Mouse (Mus musculus) heart, postnatal 0 days (tissue): ENCODE measurements around the gene Fgfr2. TPM values are rescaled to one million over a fixed set of nuclear protein-coding genes. Genes with fewer than 3 reads are reported as not detected.

Source experiments
- ATAC-seq: fragments of 200-750 bp; cut with Nextera tagmentation; 2 replicates; pipeline ENCODE4 v1.8.0; 2017; ENCODE audit warnings: low read depth, moderate number of reproducible peaks, moderate library complexity; ENCODE audit not compliant: insufficient read depth
- DNase-seq: peaks from one replicate; pipeline ENCODE4 v3.0.0-alpha.2; 2016; ENCODE audit warnings: low spot score
- H3K27ac ChIP-seq: fragments of 300-500 bp; sonication (generic); 2 replicates; pipeline ENCODE4 v1.5.1; 2014; ENCODE audit warnings: low read depth, mild to moderate bottlenecking
- H3K27me3 ChIP-seq: fragments of 300-500 bp; sonication (generic); 2 replicates; pipeline ENCODE4 v1.6.1; 2014; ENCODE audit warnings: low read length, mixed read lengths; ENCODE audit not compliant: control insufficient read depth, insufficient read depth
- H3K36me3 ChIP-seq: fragments of 300-500 bp; sonication (generic); replicated peaks from 2 replicates; pipeline ENCODE4 v1.6.1; 2014; ENCODE audit warnings: low read length, mixed read lengths; ENCODE audit not compliant: control insufficient read depth, insufficient read depth
- H3K4me1 ChIP-seq: fragments of 300-500 bp; sonication (generic); 2 replicates; pipeline ENCODE4 v1.6.1; 2014; ENCODE audit warnings: antibody characterized with exemption; ENCODE audit not compliant: control insufficient read depth, insufficient read depth
- H3K4me2 ChIP-seq: fragments of 300-500 bp; sonication (generic); 2 replicates; pipeline ENCODE4 v1.6.1; 2014; ENCODE audit warnings: low read depth, mild to moderate bottlenecking, low read length, moderate library complexity
- H3K4me3 ChIP-seq: fragments of 300-500 bp; sonication (generic); 2 replicates; pipeline ENCODE4 v1.5.1; 2014; ENCODE audit warnings: low read depth, low read length
- H3K9ac ChIP-seq: fragments of 300-500 bp; sonication (generic); replicated peaks from 2 replicates; pipeline ENCODE4 v1.6.1; 2014; ENCODE audit warnings: low read depth, low read length, mixed read lengths
- H3K9me3 ChIP-seq: fragments of 300-500 bp; sonication (generic); replicated peaks from 2 replicates; pipeline ENCODE4 v1.6.1; 2016; ENCODE audit warnings: low read length; ENCODE audit not compliant: control insufficient read depth
- CTCF ChIP-seq: IDR thresholded peaks from 2 replicates; pipeline ENCODE4 v1.5.1; 2016; ENCODE audit warnings: antibody characterized with exemption, control low read depth, low read depth
- EP300 ChIP-seq: IDR thresholded peaks from 2 replicates; pipeline ENCODE4 v1.6.1; 2016; ENCODE audit warnings: antibody characterized with exemption, low read depth
- WGBS: fragments of 180-500 bp; shearing (Covaris S2); extraction: QIAGEN DNeasy Blood & Tissue Kit; methylation state at CpG from one replicate; pipeline ENCODE4 v1.1.7; 2014; 5-methylcytosine and 5-hydroxymethylcytosine counted together
- polyA plus RNA-seq: library from polyadenylated mRNA; unstranded; fragments of >200 nt; fragmentation: Nextera tagmentation; extraction: Ambion mirVana; gene quantifications from 2 replicates; pipeline ENCODE4 v1.2.1, GENCODE M21; 2015
- total RNA-seq: library from RNA; depleted of rRNA; stranded (reverse); fragments of >200 nt; gene quantifications from 2 replicates; pipeline ENCODE4 v1.2.3, GENCODE M21; 2014; ENCODE audit warnings: low replicate concordance

Gene Fgfr2
- total and polyA plus RNA-seq, 2 experiments from 2014 or later: 3.8 to 11.5 TPM

- peaks cover 9% of the 10 kb centered on the region; the same call in 1 of the 2 replicates for H3K36me3 ChIP-seq
- 79% methylated on average over 4 of the region's 4 CpGs for WGBS
- no peaks in the 10 kb centered on the region for H3K27me3 ChIP-seq
- H3K4me1 ChIP-seq: peaks cover 33% of the 10 kb centered on the region
- 0 out of 2 replicates have a peak overlapping the region, but pooled peaks have one; percentile 22 for H3K27ac ChIP-seq
- no peaks in the 10 kb centered on the region for H3K9me3 ChIP-seq
- no peak overlapping the region for H3K4me3 ChIP-seq
- DNase-seq: no peak
- TF ChIP-seq CTCF (no peak), EP300 (no peak)
- H3K4me2 ChIP-seq: no peak overlapping the region
- no peak for ATAC-seq
- H3K9ac ChIP-seq: 0 out of 2 replicates have a peak overlapping the region, but pooled peaks have one; percentile 5
These were observed 403.6 kb downstream of the Fgfr2 start for GRCm38 (mm10) chr7:132719570-132719969.

GRCm38 (mm10) chr7:132715259-132715658, 407.9 kb downstream of the Fgfr2 start:
- ATAC-seq (no peak), DNase-seq (no peak)
- H3K36me3 ChIP-seq: peaks cover 9% of the 10 kb centered on the region
- no peak for TF ChIP-seq CTCF
- no peak for TF ChIP-seq EP300
- no peak overlapping the region; the same call in 1 of the 2 replicates for H3K9ac ChIP-seq
- H3K4me3 ChIP-seq: no peak overlapping the region
- 94% methylated on average over 4 of the region's 4 CpGs for WGBS
- H3K4me2 ChIP-seq: no peak overlapping the region
- peak overlapping the region; percentile 98 for H3K27ac ChIP-seq
- H3K27me3 ChIP-seq: no peaks in the 10 kb centered on the region
- H3K4me1 ChIP-seq: peaks cover 42% of the 10 kb centered on the region
- H3K9me3 ChIP-seq: no peaks in the 10 kb centered on the region

- peak; percentile 96 for DNase-seq
- Histone ChIP-seq H3K4me3 (no peak overlapping the region), H3K9ac (0 out of 2 replicates have a peak overlapping the region, but pooled peaks have one; percentile 30), H3K4me2 (peak overlapping the region; percentile 1; the same call in 1 of the 2 replicates), H3K27me3 (no peaks in the 10 kb centered on the region), H3K36me3 (peaks cover 9% of the 10 kb centered on the region), H3K4me1 (peaks cover 42% of the 10 kb centered on the region), H3K27ac (peak overlapping the region; percentile 98), H3K9me3 (no peaks in the 10 kb centered on the region)
- peak; percentile 92 for ATAC-seq
- 4% methylated on average over 6 of the region's 6 CpGs for WGBS
- TF ChIP-seq EP300: no peak; the same call in none of the 2 replicates
- TF ChIP-seq CTCF: 0 out of 2 replicates have a peak, but pooled peaks have one; percentile 4
These were observed 408.8 kb downstream of the Fgfr2 start for GRCm38 (mm10) chr7:132714236-132714923.

GRCm38 (mm10) chr7:132713483-132714126, 409.5 kb downstream of the Fgfr2 start:
- H3K4me1 ChIP-seq: peaks cover 42% of the 10 kb centered on the region
- peak overlapping the region; percentile 98 for H3K27ac ChIP-seq
- TF ChIP-seq CTCF (no peak), EP300 (no peak)
- ATAC-seq (peak; percentile 16), DNase-seq (peak; percentile 51)
- no peaks in the 10 kb centered on the region for H3K9me3 ChIP-seq
- peak overlapping the region; percentile 22; the same call in 1 of the 2 replicates for H3K9ac ChIP-seq
- H3K27me3 ChIP-seq: no peaks in the 10 kb centered on the region
- H3K4me2 ChIP-seq: peak overlapping the region; percentile 1; the same call in 1 of the 2 replicates
- peaks cover 9% of the 10 kb centered on the region for H3K36me3 ChIP-seq
- H3K4me3 ChIP-seq: no peak overlapping the region
- WGBS: 28% methylated on average over 8 of the region's 8 CpGs

- Histone ChIP-seq H3K27ac (peak overlapping the region; percentile 98), H3K36me3 (peaks cover 9% of the 10 kb centered on the region)
- ATAC-seq: no peak
These were observed 410.2 kb downstream of the Fgfr2 start for GRCm38 (mm10) chr7:132712956-132713355.

More at GRCm38 (mm10) chr7:132712956-132713355, 410.2 kb downstream of the Fgfr2 start:
- DNase-seq: no peak
- Histone ChIP-seq H3K9ac (peak overlapping the region; percentile 22; the same call in 1 of the 2 replicates), H3K4me2 (no peak overlapping the region), H3K9me3 (no peaks in the 10 kb centered on the region), H3K4me3 (no peak overlapping the region), H3K4me1 (peaks cover 42% of the 10 kb centered on the region), H3K27me3 (no peaks in the 10 kb centered on the region)
- TF ChIP-seq CTCF (no peak), EP300 (no peak)
- WGBS: 68% methylated on average over 7 of the region's 7 CpGs
